ENCODE assay signal across 9 mouse cellular contexts in genomic region chr14:97559559-97559958, GRCm38 (mm10).
DNase-seq lines count a peak whose midpoint lies in the region; ATAC-seq lines count a peak whose summit lies in the region.
"Had no signal": no experiment of that assay in that cellular context is flagged by ENCODE, and none has a peak within 500 bp of the region (broad histone marks: within the 10 kb centered on the region; RNA-seq: fewer than 3 reads in every experiment).

No protein-coding gene starts in this region.

- no peak overlapping the region for H3K4me3 ChIP-seq in heart, embryonic 11.5 days (ENCODE audit: low read depth, low read length)

- no peak for ATAC-seq in heart, embryonic 11.5 days (replicated peaks; ENCODE audit: insufficient number of reproducible peaks, low FRiP score, low TSS enrichment)
- peak; percentile 97 for ATAC-seq in granulocyte monocyte progenitor cell, adult 5-6 weeks (replicated peaks; ENCODE audit: poor library complexity, severe bottlenecking)
- ATAC-seq: inflammation-experienced regulatory T-cells, adult 6 months had no signal

- no peak overlapping the region for H3K4me2 ChIP-seq in heart, embryonic 11.5 days

- WGBS in heart, embryonic 11.5 days (ENCODE audit: insufficient replicate concordance), result 12% methylated on average over 1 of the region's 1 CpGs

- H3K9me3 ChIP-seq in heart, embryonic 11.5 days (replicated peaks; ENCODE audit: control insufficient read depth, low read length), result no peaks in the 10 kb centered on the region

- H3K27me3 ChIP-seq in heart, embryonic 11.5 days (ENCODE audit: control insufficient read depth, insufficient read depth, low read length), result no peaks in the 10 kb centered on the region

- no peak overlapping the region for H3K27ac ChIP-seq in heart, embryonic 11.5 days (ENCODE audit: low read depth, low read length)

- no peaks in the 10 kb centered on the region for H3K36me3 ChIP-seq in heart, embryonic 11.5 days (ENCODE audit: control insufficient read depth, insufficient read depth, low read length)

- no peak overlapping the region for H3K9ac ChIP-seq in heart, embryonic 11.5 days (ENCODE audit: low read depth, low read length)

- intact Hi-C loops in left cerebral cortex, postnatal 36 days (cut with DNase I), result no loop called here

- no peaks in the 10 kb centered on the region for H3K4me1 ChIP-seq in heart, embryonic 11.5 days (ENCODE audit: control insufficient read depth, insufficient read depth, low read length)

- peak; percentile 75 for DNase-seq in heart, adult 8-10 months (ENCODE audit: low spot score)
- DNase-seq in NIH3T3 (ENCODE audit: low read depth), result peak; percentile 1
- DNase-seq in lung, postnatal 4 days, result peak; percentile 30 to 41
- DNase-seq in adrenal gland, adult 2 months, result no peak
- DNase-seq in thymus, postnatal 36 days, result no peak
- no peak for DNase-seq in left cerebral cortex, postnatal 36 days (ENCODE audit: low spot score in 2 of 2)

Comparison
In these comparisons a context has a peak if more than half of its experiments do, and no peak if none do; other contexts are left out.
1. DNase-seq: peak in heart, adult 8-10 months (single experiment), NIH3T3 (single experiment) and lung, postnatal 4 days (2 of 2); none in adrenal gland, adult 2 months (single experiment), thymus, postnatal 36 days (0 of 2) and left cerebral cortex, postnatal 36 days (0 of 2).